Mouse (Mus musculus) embryonic facial prominence, embryonic 12.5 days (tissue): ENCODE results near the gene 2900026A02Rik. TPM values are rescaled to one million over a fixed set of nuclear protein-coding genes. Genes with fewer than 3 reads are reported as not detected.

Experiments used
- ATAC-seq: fragments of 200-750 bp; cut with Nextera tagmentation; 2 replicates; pipeline ENCODE4 v1.8.0; 2017; ENCODE audit not compliant: insufficient number of reproducible peaks, insufficient read depth, low FRiP score, low TSS enrichment
- H3K27ac ChIP-seq: fragments of 300-500 bp; sonication (generic); 2 replicates; pipeline ENCODE4 v1.5.1; 2016; ENCODE audit warnings: mild to moderate bottlenecking
- H3K27me3 ChIP-seq: fragments of 300-500 bp; sonication (generic); 2 replicates; pipeline ENCODE4 v1.6.1; 2016; ENCODE audit warnings: mild to moderate bottlenecking, moderate library complexity
- H3K36me3 ChIP-seq: fragments of 300-500 bp; sonication (generic); 2 replicates; pipeline ENCODE4 v1.6.1; 2016; ENCODE audit warnings: mild to moderate bottlenecking
- H3K4me1 ChIP-seq: fragments of 300-500 bp; sonication (generic); 2 replicates; pipeline ENCODE4 v1.6.1; 2016
- H3K4me2 ChIP-seq: fragments of 300-500 bp; sonication (generic); replicated peaks from 2 replicates; pipeline ENCODE4 v1.6.1; 2016; ENCODE audit warnings: mild to moderate bottlenecking, moderate library complexity
- H3K4me3 ChIP-seq: fragments of 300-500 bp; sonication (generic); 2 replicates; pipeline ENCODE4 v1.5.1; 2016; ENCODE audit warnings: mild to moderate bottlenecking
- H3K9ac ChIP-seq: fragments of 300-500 bp; sonication (generic); 2 replicates; pipeline ENCODE4 v1.6.1; 2016; ENCODE audit warnings: mild to moderate bottlenecking, moderate library complexity
- H3K9me3 ChIP-seq: fragments of 300-500 bp; sonication (generic); 2 replicates; pipeline ENCODE4 v1.6.1; 2016; ENCODE audit warnings: mild to moderate bottlenecking, moderate library complexity
- WGBS: fragments of 180-500 bp; shearing (Covaris S2); methylation state at CpG from one replicate; pipeline ENCODE4 v1.1.7; 2016; 5-methylcytosine and 5-hydroxymethylcytosine counted together
- polyA plus RNA-seq: library from polyadenylated mRNA; unstranded; fragments of >200 nt; fragmentation: Nextera tagmentation; extraction: Ambion mirVana; gene quantifications from 2 replicates; pipeline ENCODE4 v1.2.1, GENCODE M21; 2016

2900026A02Rik gene
- polyA plus RNA-seq, 1 experiment from 2014 or later, result 5.8 TPM

GRCm38 (mm10) chr5:113209898-113210297 lies 11.1 kb downstream of the 2900026A02Rik start:
- 87% methylated on average over 13 of the region's 13 CpGs for WGBS
- H3K4me1 ChIP-seq, result peaks cover 28% of the 10 kb centered on the region

GRCm38 (mm10) chr5:113209401-113209750 lies 11.7 kb downstream of the 2900026A02Rik start:
- H3K9me3 ChIP-seq, result no peaks in the 10 kb centered on the region
- H3K27me3 ChIP-seq, result no peaks in the 10 kb centered on the region
- no peak overlapping the region for H3K4me3 ChIP-seq
- 0 out of 2 replicates have a peak overlapping the region, but pooled peaks have one; percentile 3 for H3K4me2 ChIP-seq
- 48% methylated on average over 11 of the region's 11 CpGs for WGBS
- H3K9ac ChIP-seq, result no peak overlapping the region
- ATAC-seq, result no peak
- peaks cover 24% of the 10 kb centered on the region for H3K4me1 ChIP-seq
- no peaks in the 10 kb centered on the region for H3K36me3 ChIP-seq
- peak overlapping the region; percentile 61 for H3K27ac ChIP-seq

More at GRCm38 (mm10) chr5:113209898-113210297, 11.1 kb downstream of the 2900026A02Rik start:
- Histone ChIP-seq H3K9ac (no peak overlapping the region), H3K4me2 (no peak overlapping the region), H3K27ac (peak overlapping the region; percentile 61), H3K4me3 (no peak overlapping the region), H3K36me3 (no peaks in the 10 kb centered on the region), H3K9me3 (no peaks in the 10 kb centered on the region), H3K27me3 (no peaks in the 10 kb centered on the region)
- ATAC-seq, result no peak

GRCm38 (mm10) chr5:113208622-113209400 lies 12.2 kb downstream of the 2900026A02Rik start:
- 0 out of 2 replicates have a peak overlapping the region, but pooled peaks have one; percentile 3 for H3K4me2 ChIP-seq
- H3K27ac ChIP-seq, result peak overlapping the region; percentile 61
- H3K9me3 ChIP-seq, result no peaks in the 10 kb centered on the region
- peaks cover 22% of the 10 kb centered on the region for H3K4me1 ChIP-seq
- no peak for ATAC-seq
- H3K27me3 ChIP-seq, result no peaks in the 10 kb centered on the region
- no peak overlapping the region for H3K4me3 ChIP-seq
- WGBS, result 51% methylated on average over 11 of the region's 11 CpGs
- no peaks in the 10 kb centered on the region for H3K36me3 ChIP-seq
- no peak overlapping the region for H3K9ac ChIP-seq

GRCm38 (mm10) chr5:113208048-113208447 lies 13.0 kb downstream of the 2900026A02Rik start:
- ATAC-seq, result no peak
- Histone ChIP-seq H3K27me3 (no peaks in the 10 kb centered on the region), H3K36me3 (no peaks in the 10 kb centered on the region), H3K4me1 (peaks cover 22% of the 10 kb centered on the region), H3K27ac (no peak overlapping the region), H3K9me3 (no peaks in the 10 kb centered on the region), H3K4me3 (no peak overlapping the region), H3K9ac (no peak overlapping the region), H3K4me2 (no peak overlapping the region)
- 72% methylated on average over 4 of the region's 4 CpGs for WGBS

- H3K9me3 ChIP-seq, result no peaks in the 10 kb centered on the region
- H3K36me3 ChIP-seq, result no peaks in the 10 kb centered on the region
- no peak for ATAC-seq
- H3K9ac ChIP-seq, result no peak overlapping the region
- WGBS, result 49% methylated on average over 9 of the region's 9 CpGs
- peaks cover 22% of the 10 kb centered on the region for H3K4me1 ChIP-seq
- H3K4me2 ChIP-seq, result no peak overlapping the region
- no peaks in the 10 kb centered on the region for H3K27me3 ChIP-seq
- no peak overlapping the region for H3K27ac ChIP-seq
- no peak overlapping the region for H3K4me3 ChIP-seq
Measured at GRCm38 (mm10) chr5:113206670-113207352, 14.2 kb downstream of the 2900026A02Rik start.

GRCm38 (mm10) chr5:113204193-113204592 lies 16.8 kb downstream of the 2900026A02Rik start:
- no peak for ATAC-seq
- Histone ChIP-seq H3K4me1 (peaks cover 17% of the 10 kb centered on the region), H3K27me3 (no peaks in the 10 kb centered on the region), H3K4me3 (no peak overlapping the region), H3K27ac (no peak overlapping the region), H3K9ac (no peak overlapping the region), H3K9me3 (no peaks in the 10 kb centered on the region), H3K36me3 (no peaks in the 10 kb centered on the region), H3K4me2 (no peak overlapping the region)
- WGBS, result 89% methylated on average over 9 of the region's 9 CpGs

GRCm38 (mm10) chr5:113199772-113200134 lies 21.3 kb downstream of the 2900026A02Rik start:
- H3K4me3 ChIP-seq, result no peak overlapping the region
- 0 out of 2 replicates have a peak overlapping the region, but pooled peaks have one; percentile 23 for H3K27ac ChIP-seq
- ATAC-seq, result no peak
- no peak overlapping the region for H3K9ac ChIP-seq
- 0 out of 2 replicates have a peak, but pooled peaks cover 7% of the 10 kb centered on the region for H3K4me1 ChIP-seq
- 87% methylated on average over 10 of the region's 10 CpGs for WGBS
- H3K9me3 ChIP-seq, result no peaks in the 10 kb centered on the region
- H3K36me3 ChIP-seq, result no peaks in the 10 kb centered on the region
- no peaks in the 10 kb centered on the region for H3K27me3 ChIP-seq
- no peak overlapping the region for H3K4me2 ChIP-seq

GRCm38 (mm10) chr5:113199126-113199771 lies 21.8 kb downstream of the 2900026A02Rik start:
- 47% methylated on average over 8 of the region's 8 CpGs for WGBS
- no peak overlapping the region for H3K27ac ChIP-seq
- ATAC-seq, result no peak

GRCm38 (mm10) chr5:113196916-113197794 lies 23.9 kb downstream of the 2900026A02Rik start:
- no peak for ATAC-seq

More at GRCm38 (mm10) chr5:113199126-113199771, 21.8 kb downstream of the 2900026A02Rik start:
- H3K4me3 ChIP-seq, result no peak overlapping the region
- H3K4me2 ChIP-seq, result no peak overlapping the region
- H3K9me3 ChIP-seq, result no peaks in the 10 kb centered on the region
- no peaks in the 10 kb centered on the region for H3K27me3 ChIP-seq
- 0 out of 2 replicates have a peak, but pooled peaks cover 7% of the 10 kb centered on the region for H3K4me1 ChIP-seq
- no peak overlapping the region for H3K9ac ChIP-seq
- no peaks in the 10 kb centered on the region for H3K36me3 ChIP-seq

GRCm38 (mm10) chr5:113195907-113196306 lies 25.1 kb downstream of the 2900026A02Rik start:
- no peak overlapping the region for H3K27ac ChIP-seq
- H3K4me3 ChIP-seq, result no peak overlapping the region
- WGBS, result 92% methylated on average over 6 of the region's 6 CpGs
- H3K4me1 ChIP-seq, result 0 out of 2 replicates have a peak, but pooled peaks cover 7% of the 10 kb centered on the region
- H3K36me3 ChIP-seq, result no peaks in the 10 kb centered on the region
- no peak overlapping the region for H3K9ac ChIP-seq
- no peak overlapping the region for H3K4me2 ChIP-seq
- no peaks in the 10 kb centered on the region for H3K27me3 ChIP-seq
- no peak for ATAC-seq
- no peaks in the 10 kb centered on the region for H3K9me3 ChIP-seq

More at GRCm38 (mm10) chr5:113196916-113197794, 23.9 kb downstream of the 2900026A02Rik start:
- H3K4me3 ChIP-seq, result no peak overlapping the region
- H3K9me3 ChIP-seq, result no peaks in the 10 kb centered on the region
- H3K4me2 ChIP-seq, result no peak overlapping the region
- H3K4me1 ChIP-seq, result 0 out of 2 replicates have a peak, but pooled peaks cover 7% of the 10 kb centered on the region
- 56% methylated on average over 9 of the region's 9 CpGs for WGBS
- no peaks in the 10 kb centered on the region for H3K36me3 ChIP-seq
- H3K27ac ChIP-seq, result peak overlapping the region; percentile 31
- H3K9ac ChIP-seq, result no peak overlapping the region
- no peaks in the 10 kb centered on the region for H3K27me3 ChIP-seq

- Histone ChIP-seq H3K4me2 (no peak overlapping the region), H3K27ac (no peak overlapping the region), H3K4me3 (no peak overlapping the region), H3K9ac (no peak overlapping the region), H3K27me3 (no peaks in the 10 kb centered on the region), H3K36me3 (no peaks in the 10 kb centered on the region), H3K4me1 (0 out of 2 replicates have a peak, but pooled peaks cover 7% of the 10 kb centered on the region), H3K9me3 (no peaks in the 10 kb centered on the region)
- no peak for ATAC-seq
- 73% methylated on average over 12 of the region's 12 CpGs for WGBS
Measured at GRCm38 (mm10) chr5:113195451-113195850, 25.6 kb downstream of the 2900026A02Rik start.
